Mouse (Mus musculus): Measurements from ENCODE around the gene Fignl2. TPM values are rescaled to one million over a fixed set of nuclear protein-coding genes. Genes with fewer than 3 reads are reported as not detected.

The Fignl2 gene
- polyA plus RNA-seq, 1 experiment = 25.6 TPM

- TF ChIP-seq EP300 (IDR thresholded peaks at IDR 0.05; ENCODE audit: insufficient read depth, low read depth, low read length) = no peak
- TF ChIP-seq POLR2A (IDR thresholded peaks at IDR 0.05; ENCODE audit: insufficient read depth, low read length) = no peak
- no peak for TF ChIP-seq CTCF (IDR thresholded peaks at IDR 0.05; ENCODE audit: low read depth, low read length)
- H3K27ac ChIP-seq (ENCODE audit: insufficient read depth, low read length) = no peak overlapping the region
- no peaks in the 10 kb centered on the region for H3K27me3 ChIP-seq (ENCODE audit: control insufficient read depth, insufficient read depth, low read length, poor library complexity, severe bottlenecking)
- H3K9me3 ChIP-seq (replicated peaks; ENCODE audit: control insufficient read depth, insufficient read depth, low read length, poor library complexity, severe bottlenecking) = no peaks in the 10 kb centered on the region
- H3K9ac ChIP-seq (ENCODE audit: low read depth, poor library complexity, severe bottlenecking) = no peak overlapping the region
- H3K4me3 ChIP-seq (ENCODE audit: low read depth, low read length) = no peak overlapping the region
- H3K36me3 ChIP-seq (ENCODE audit: control insufficient read depth, insufficient read depth, low read length, poor library complexity, severe bottlenecking) = no peaks in the 10 kb centered on the region
- no peaks in the 10 kb centered on the region for H3K4me1 ChIP-seq (ENCODE audit: control insufficient read depth, insufficient read depth, low read length)
These were observed 18.0 kb downstream of the Fignl2 start for GRCm38 (mm10) chr15:101060280-101060852.

- H3K4me1 ChIP-seq (ENCODE audit: control insufficient read depth, insufficient read depth, low read length) = no peaks in the 10 kb centered on the region
- no peaks in the 10 kb centered on the region for H3K9me3 ChIP-seq (replicated peaks; ENCODE audit: control insufficient read depth, insufficient read depth, low read length, poor library complexity, severe bottlenecking)
- no peak overlapping the region for H3K4me3 ChIP-seq (ENCODE audit: low read depth, low read length)
- H3K27ac ChIP-seq (ENCODE audit: insufficient read depth, low read length) = no peak overlapping the region
- no peaks in the 10 kb centered on the region for H3K36me3 ChIP-seq (ENCODE audit: control insufficient read depth, insufficient read depth, low read length, poor library complexity, severe bottlenecking)
- TF ChIP-seq EP300 (IDR thresholded peaks at IDR 0.05; ENCODE audit: insufficient read depth, low read depth, low read length) (no peak), CTCF (IDR thresholded peaks at IDR 0.05; ENCODE audit: low read depth, low read length) (no peak), POLR2A (IDR thresholded peaks at IDR 0.05; ENCODE audit: insufficient read depth, low read length) (no peak)
- H3K9ac ChIP-seq (ENCODE audit: low read depth, poor library complexity, severe bottlenecking) = no peak overlapping the region
- H3K27me3 ChIP-seq (ENCODE audit: control insufficient read depth, insufficient read depth, low read length, poor library complexity, severe bottlenecking) = no peaks in the 10 kb centered on the region
These were observed 18.6 kb downstream of the Fignl2 start for GRCm38 (mm10) chr15:101059570-101060279.

- H3K27ac ChIP-seq (ENCODE audit: insufficient read depth, low read length) = no peak overlapping the region
- H3K4me3 ChIP-seq (ENCODE audit: low read depth, low read length) = no peak overlapping the region
- no peaks in the 10 kb centered on the region for H3K36me3 ChIP-seq (ENCODE audit: control insufficient read depth, insufficient read depth, low read length, poor library complexity, severe bottlenecking)
- peak; percentile 48 for TF ChIP-seq CTCF (IDR thresholded peaks at IDR 0.05; ENCODE audit: low read depth, low read length)
- TF ChIP-seq POLR2A (IDR thresholded peaks at IDR 0.05; ENCODE audit: insufficient read depth, low read length) = no peak
- H3K27me3 ChIP-seq (ENCODE audit: control insufficient read depth, insufficient read depth, low read length, poor library complexity, severe bottlenecking) = peaks cover 13% of the 10 kb centered on the region
- no peaks in the 10 kb centered on the region for H3K9me3 ChIP-seq (replicated peaks; ENCODE audit: control insufficient read depth, insufficient read depth, low read length, poor library complexity, severe bottlenecking)
- H3K9ac ChIP-seq (ENCODE audit: low read depth, poor library complexity, severe bottlenecking) = no peak overlapping the region
- H3K4me1 ChIP-seq (ENCODE audit: control insufficient read depth, insufficient read depth, low read length) = no peaks in the 10 kb centered on the region
These were observed 22.1 kb downstream of the Fignl2 start for GRCm38 (mm10) chr15:101056225-101056624.

GRCm38 (mm10) chr15:101054541-101054940 is 23.8 kb downstream of the Fignl2 start:
- Histone ChIP-seq H3K9ac (ENCODE audit: low read depth, poor library complexity, severe bottlenecking) (no peak overlapping the region), H3K27ac (ENCODE audit: insufficient read depth, low read length) (no peak overlapping the region), H3K9me3 (replicated peaks; ENCODE audit: control insufficient read depth, insufficient read depth, low read length, poor library complexity, severe bottlenecking) (no peaks in the 10 kb centered on the region), H3K27me3 (ENCODE audit: control insufficient read depth, insufficient read depth, low read length, poor library complexity, severe bottlenecking) (peaks cover 13% of the 10 kb centered on the region), H3K4me3 (ENCODE audit: low read depth, low read length) (no peak overlapping the region), H3K36me3 (ENCODE audit: control insufficient read depth, insufficient read depth, low read length, poor library complexity, severe bottlenecking) (no peaks in the 10 kb centered on the region), H3K4me1 (ENCODE audit: control insufficient read depth, insufficient read depth, low read length) (no peaks in the 10 kb centered on the region)
- TF ChIP-seq POLR2A (IDR thresholded peaks at IDR 0.05; ENCODE audit: insufficient read depth, low read length) (no peak), EP300 (IDR thresholded peaks at IDR 0.05; ENCODE audit: insufficient read depth, low read depth, low read length) (no peak)

- Histone ChIP-seq H3K27ac (ENCODE audit: insufficient read depth, low read length) (no peak overlapping the region), H3K9me3 (replicated peaks; ENCODE audit: control insufficient read depth, insufficient read depth, low read length, poor library complexity, severe bottlenecking) (no peaks in the 10 kb centered on the region), H3K4me1 (ENCODE audit: control insufficient read depth, insufficient read depth, low read length) (no peaks in the 10 kb centered on the region)
These were observed 24.4 kb downstream of the Fignl2 start for GRCm38 (mm10) chr15:101053832-101054459.

More at GRCm38 (mm10) chr15:101053832-101054459, 24.4 kb downstream of the Fignl2 start:
- Histone ChIP-seq H3K36me3 (ENCODE audit: control insufficient read depth, insufficient read depth, low read length, poor library complexity, severe bottlenecking) (no peaks in the 10 kb centered on the region), H3K4me3 (ENCODE audit: low read depth, low read length) (peak overlapping the region; percentile 53), H3K9ac (ENCODE audit: low read depth, poor library complexity, severe bottlenecking) (peak overlapping the region; percentile 69), H3K27me3 (ENCODE audit: control insufficient read depth, insufficient read depth, low read length, poor library complexity, severe bottlenecking) (peaks cover 13% of the 10 kb centered on the region)
- TF ChIP-seq POLR2A (IDR thresholded peaks at IDR 0.05; ENCODE audit: insufficient read depth, low read length) = no peak
- TF ChIP-seq CTCF (IDR thresholded peaks at IDR 0.05; ENCODE audit: low read depth, low read length) = no peak
- no peak for TF ChIP-seq EP300 (IDR thresholded peaks at IDR 0.05; ENCODE audit: insufficient read depth, low read depth, low read length)

Measured in ES-Bruce4 (cell line).